Mouse (Mus musculus): ENCODE results near the gene Myo16. TPM values are rescaled to one million over a fixed set of nuclear protein-coding genes. Genes with fewer than 3 reads are reported as not detected.

Gene Myo16
- polyA plus RNA-seq, 1 experiment from 2014 or later: 0.07 TPM

GRCm38 (mm10) chr8:10681926-10682325, 528.2 kb downstream of the Myo16 start:
- Histone ChIP-seq H3K9me3 (replicated peaks) (no peaks in the 10 kb centered on the region), H3K27me3 (replicated peaks) (no peaks in the 10 kb centered on the region), H3K4me2 (no peak overlapping the region), H3K36me3 (no peaks in the 10 kb centered on the region), H3K27ac (no peak overlapping the region), H3K4me1 (no peaks in the 10 kb centered on the region), H3K4me3 (no peak overlapping the region), H3K9ac (no peak overlapping the region)
- ATAC-seq: no peak
- 61% methylated on average over 7 of the region's 7 CpGs for WGBS (ENCODE audit: insufficient replicate concordance)

GRCm38 (mm10) chr8:10683088-10683487, 529.4 kb downstream of the Myo16 start:
- Histone ChIP-seq H3K9ac (no peak overlapping the region), H3K4me3 (no peak overlapping the region), H3K27me3 (replicated peaks) (peaks cover 5% of the 10 kb centered on the region; the same call in 1 of the 2 replicates), H3K4me1 (no peaks in the 10 kb centered on the region; the same call in 1 of the 2 replicates), H3K9me3 (replicated peaks) (no peaks in the 10 kb centered on the region), H3K4me2 (no peak overlapping the region), H3K27ac (no peak overlapping the region), H3K36me3 (no peaks in the 10 kb centered on the region)
- no peak for ATAC-seq
- 32% methylated on average over 8 of the region's 8 CpGs for whole genome bisulfite sequencing (ENCODE audit: insufficient replicate concordance)

Other genes with a start within 250 kb of the Myo16 start
- gene Lig4, start 176.2 kb upstream of the Myo16 start, polyA plus RNA-seq (2016; fragmentation: Nextera tagmentation; extraction: Ambion mirVana): 1.6 and 2.0 TPM in 2 replicates
- 8.3 and 8.5 TPM in 2 replicates for gene Abhd13, start 176.2 kb upstream of the Myo16 start, polyA plus RNA-seq (2016; fragmentation: Nextera tagmentation; extraction: Ambion mirVana)
- 0.06 and 0.15 TPM in 2 replicates for gene Tnfsf13b, start 147.4 kb upstream of the Myo16 start, polyA plus RNA-seq (2016; fragmentation: Nextera tagmentation; extraction: Ambion mirVana)